Mouse (Mus musculus) hindbrain, embryonic 10.5 days (tissue): ENCODE data around the gene Fam187a. TPM values are rescaled to one million over a fixed set of nuclear protein-coding genes. Genes with fewer than 3 reads are reported as not detected.

Experiments
- DNase-seq: peaks from one replicate; pipeline ENCODE4 v3.0.0-alpha.2; 2017; ENCODE audit warnings: low spot score
- H3K27ac ChIP-seq: fragments of 300-500 bp; sonication (generic); 2 replicates; pipeline ENCODE4 v1.5.1; 2016; ENCODE audit warnings: mild to moderate bottlenecking, moderate library complexity
- H3K27me3 ChIP-seq: fragments of 300-500 bp; sonication (generic); 2 replicates; pipeline ENCODE4 v1.6.1; 2016; ENCODE audit warnings: mild to moderate bottlenecking; ENCODE audit not compliant: poor library complexity, insufficient read depth, severe bottlenecking
- H3K36me3 ChIP-seq: fragments of 300-500 bp; sonication (generic); 2 replicates; pipeline ENCODE4 v1.6.1; 2016; ENCODE audit warnings: mild to moderate bottlenecking, moderate library complexity
- H3K4me1 ChIP-seq: fragments of 300-500 bp; sonication (generic); replicated peaks from 2 replicates; pipeline ENCODE4 v1.6.1; 2016; ENCODE audit warnings: mild to moderate bottlenecking
- H3K4me3 ChIP-seq: fragments of 300-500 bp; sonication (generic); 2 replicates; pipeline ENCODE4 v1.5.1; 2016; ENCODE audit warnings: mild to moderate bottlenecking, moderate library complexity
- H3K9me3 ChIP-seq: fragments of 300-500 bp; sonication (generic); 2 replicates; pipeline ENCODE4 v1.6.1; 2016; ENCODE audit warnings: mild to moderate bottlenecking, moderate library complexity
- WGBS: fragments of 180-500 bp; shearing (Covaris S2); methylation state at CpG from one replicate; pipeline ENCODE4 v1.1.7; 2016; 5-methylcytosine and 5-hydroxymethylcytosine counted together
- polyA plus RNA-seq: library from polyadenylated mRNA; unstranded; fragments of >200 nt; fragmentation: Nextera tagmentation; extraction: Ambion mirVana; gene quantifications from 2 replicates; pipeline ENCODE4 v1.2.1, GENCODE M21; 2016

Fam187a gene
- polyA plus RNA-seq, 1 experiment from 2014 or later, result not detected

- H3K27ac ChIP-seq, result no peak within 1 kb of the TSS
- H3K4me3 ChIP-seq, result no peak within 1 kb of the TSS
- peak; percentile 82 for DNase-seq
- peaks cover 10% of the 10 kb centered on the region for H3K36me3 ChIP-seq
- H3K27me3 ChIP-seq, result peaks cover 35% of the 10 kb centered on the region
- no peaks in the 10 kb centered on the region for H3K9me3 ChIP-seq
- WGBS, result 17% methylated on average over 7 of the region's 7 CpGs
- H3K4me1 ChIP-seq, result peaks cover 25% of the 10 kb centered on the region
Measured at GRCm38 (mm10) chr11:102900763-102901162, 15.8 kb downstream of the Fam187a start, which contains the start of gene Gfap. TSS of gene Gfap (minus strand) at chr11:102900912.

DNA sequence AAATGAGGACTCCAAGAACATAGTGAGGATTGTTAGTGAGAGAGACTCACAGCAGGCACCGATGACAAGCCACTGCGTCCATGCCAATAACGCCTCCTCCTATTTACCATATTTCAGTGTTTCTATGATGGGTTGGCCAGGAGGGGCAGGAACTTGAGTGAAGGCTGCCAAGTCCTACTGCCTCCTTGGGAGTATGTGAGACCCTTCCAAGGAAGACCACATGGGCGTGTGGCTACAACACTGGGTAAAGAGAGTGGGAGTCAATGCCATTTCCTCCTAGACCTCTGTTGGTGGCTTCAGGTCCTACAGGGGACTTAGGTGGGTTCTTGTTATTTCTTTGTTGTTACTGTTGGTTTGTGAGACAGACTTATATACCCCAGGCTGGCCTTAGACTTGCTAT, 16.2 kb downstream of the Fam187a start:
- H3K4me3 ChIP-seq, result no peak overlapping the region
- 70% methylated on average over 4 of the region's 4 CpGs for WGBS
- H3K27ac ChIP-seq, result no peak overlapping the region
- peaks cover 25% of the 10 kb centered on the region for H3K4me1 ChIP-seq
- H3K27me3 ChIP-seq, result peaks cover 31% of the 10 kb centered on the region
- H3K9me3 ChIP-seq, result no peaks in the 10 kb centered on the region
- peaks cover 15% of the 10 kb centered on the region for H3K36me3 ChIP-seq
- DNase-seq, result no peak

DNA sequence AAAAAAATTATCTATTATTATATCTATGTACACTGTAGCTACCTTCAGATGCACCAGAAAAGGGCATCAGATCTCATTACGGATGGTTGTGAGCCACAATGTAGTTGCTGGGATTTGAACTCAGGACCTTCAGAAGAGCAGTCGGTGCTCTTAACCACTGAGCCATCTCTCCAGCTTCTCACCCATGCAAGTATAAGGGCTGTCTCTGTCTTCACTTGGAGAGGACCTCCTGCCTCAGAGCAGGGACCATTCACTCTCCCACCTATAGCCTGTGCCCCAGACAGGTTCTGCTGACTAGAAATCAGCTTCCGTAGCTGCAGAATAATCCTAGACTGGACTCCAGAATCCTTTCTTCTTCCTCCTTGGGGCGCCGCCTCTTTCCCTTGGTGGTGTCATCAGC, 17.1 kb downstream of the Fam187a start:
- Histone ChIP-seq H3K36me3 (peaks cover 24% of the 10 kb centered on the region), H3K27ac (0 out of 2 replicates have a peak overlapping the region, but pooled peaks have one; percentile 35), H3K4me3 (no peak overlapping the region), H3K27me3 (peaks cover 22% of the 10 kb centered on the region), H3K4me1 (peaks cover 17% of the 10 kb centered on the region), H3K9me3 (no peaks in the 10 kb centered on the region)
- DNase-seq, result no peak
- WGBS, result 85% methylated on average over 5 of the region's 5 CpGs

- Histone ChIP-seq H3K4me1 (peaks cover 7% of the 10 kb centered on the region), H3K27me3 (peaks cover 7% of the 10 kb centered on the region), H3K4me3 (no peak overlapping the region), H3K27ac (no peak overlapping the region), H3K9me3 (no peaks in the 10 kb centered on the region), H3K36me3 (peaks cover 39% of the 10 kb centered on the region)
- WGBS, result 77% methylated on average over 7 of the region's 7 CpGs
- no peak for DNase-seq
Measured at GRCm38 (mm10) chr11:102903654-102904053, 18.7 kb downstream of the Fam187a start.

DNA sequence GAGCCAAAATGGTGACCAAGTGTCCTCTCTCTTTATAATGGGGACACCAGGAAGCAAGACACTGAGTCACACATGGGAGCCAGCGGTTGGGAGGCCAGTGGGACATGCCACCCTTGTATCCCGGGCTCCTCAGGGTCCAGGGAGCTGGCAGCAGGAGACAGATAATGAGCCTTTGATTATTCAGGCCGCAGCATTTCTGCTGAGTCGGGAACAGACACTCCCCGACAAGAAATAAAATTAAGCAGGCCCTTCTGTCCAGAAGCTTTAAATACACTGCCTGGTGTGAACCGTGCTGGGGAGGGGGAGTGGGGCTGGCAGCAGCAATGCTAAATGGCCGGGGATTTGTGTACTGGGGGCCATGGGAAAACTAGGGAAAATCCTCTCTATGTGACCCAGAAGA, 26.4 kb downstream of the Fam187a start:
- 76% methylated on average over 7 of the region's 7 CpGs for WGBS
- H3K27ac ChIP-seq, result no peak overlapping the region
- no peak for DNase-seq
- H3K9me3 ChIP-seq, result no peaks in the 10 kb centered on the region
- H3K27me3 ChIP-seq, result no peaks in the 10 kb centered on the region
- H3K4me1 ChIP-seq, result no peaks in the 10 kb centered on the region
- H3K36me3 ChIP-seq, result peaks cover 99% of the 10 kb centered on the region
- no peak overlapping the region for H3K4me3 ChIP-seq

DNA sequence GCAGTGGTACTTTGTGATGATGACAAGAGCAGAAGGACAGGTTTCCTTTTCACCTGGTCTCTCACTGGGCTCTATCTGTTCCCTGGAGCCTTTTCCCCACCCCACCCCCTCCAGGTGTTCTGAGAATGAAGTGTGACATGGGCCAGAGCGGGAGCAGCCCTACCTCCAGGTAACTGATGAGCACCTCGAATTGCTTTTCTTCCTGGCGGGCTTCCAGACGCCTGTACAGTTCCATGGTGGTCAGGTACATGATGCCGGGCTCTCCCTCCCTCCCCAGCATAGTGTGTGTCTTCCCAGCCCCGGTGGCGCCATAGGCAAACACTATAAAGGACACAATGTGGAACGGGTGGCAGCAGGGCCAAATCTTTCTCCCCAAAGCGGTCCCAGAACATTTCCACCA, 30.4 kb downstream of the Fam187a start:
- 92% methylated on average over 9 of the region's 9 CpGs for WGBS
- no peak overlapping the region for H3K27ac ChIP-seq
- H3K4me1 ChIP-seq, result no peaks in the 10 kb centered on the region
- peaks cover 80% of the 10 kb centered on the region for H3K36me3 ChIP-seq
- no peaks in the 10 kb centered on the region for H3K27me3 ChIP-seq
- DNase-seq, result no peak
- no peak overlapping the region for H3K4me3 ChIP-seq
- H3K9me3 ChIP-seq, result no peaks in the 10 kb centered on the region

- Histone ChIP-seq H3K36me3 (peaks cover 81% of the 10 kb centered on the region), H3K27me3 (no peaks in the 10 kb centered on the region), H3K27ac (no peak overlapping the region), H3K9me3 (no peaks in the 10 kb centered on the region), H3K4me3 (no peak overlapping the region), H3K4me1 (peaks cover 20% of the 10 kb centered on the region)
- no peak for DNase-seq
- 94% methylated on average over 4 of the region's 4 CpGs for whole genome bisulfite sequencing
Measured at GRCm38 (mm10) chr11:102918077-102918476, 33.1 kb downstream of the Fam187a start.

DNA sequence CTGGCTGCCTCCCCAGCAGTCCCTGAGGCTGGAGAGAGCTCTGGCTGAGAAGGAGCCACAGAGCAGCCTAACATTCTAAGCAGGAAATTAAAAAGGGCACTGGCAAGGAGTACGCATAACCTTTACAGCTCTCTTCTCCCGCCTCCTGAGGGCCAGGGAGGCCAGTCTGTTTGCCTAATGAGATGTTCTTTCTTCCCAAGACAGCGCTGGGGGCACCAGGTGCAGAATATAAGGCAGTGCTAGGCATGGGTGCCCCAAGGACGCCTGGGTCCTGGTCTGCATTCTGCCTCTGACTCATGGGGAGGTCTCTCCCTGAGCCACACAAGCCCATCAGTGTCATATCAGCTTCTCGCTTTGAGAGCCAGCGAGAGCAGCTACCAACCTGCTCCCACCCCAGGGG, 36.5 kb downstream of the Fam187a start:
- Histone ChIP-seq H3K27ac (no peak overlapping the region), H3K4me3 (no peak overlapping the region; the same call in 1 of the 2 replicates), H3K36me3 (peaks cover 48% of the 10 kb centered on the region), H3K27me3 (no peaks in the 10 kb centered on the region), H3K4me1 (peaks cover 45% of the 10 kb centered on the region), H3K9me3 (no peaks in the 10 kb centered on the region)
- 87% methylated on average over 6 of the region's 6 CpGs for WGBS
- DNase-seq, result no peak

DNA sequence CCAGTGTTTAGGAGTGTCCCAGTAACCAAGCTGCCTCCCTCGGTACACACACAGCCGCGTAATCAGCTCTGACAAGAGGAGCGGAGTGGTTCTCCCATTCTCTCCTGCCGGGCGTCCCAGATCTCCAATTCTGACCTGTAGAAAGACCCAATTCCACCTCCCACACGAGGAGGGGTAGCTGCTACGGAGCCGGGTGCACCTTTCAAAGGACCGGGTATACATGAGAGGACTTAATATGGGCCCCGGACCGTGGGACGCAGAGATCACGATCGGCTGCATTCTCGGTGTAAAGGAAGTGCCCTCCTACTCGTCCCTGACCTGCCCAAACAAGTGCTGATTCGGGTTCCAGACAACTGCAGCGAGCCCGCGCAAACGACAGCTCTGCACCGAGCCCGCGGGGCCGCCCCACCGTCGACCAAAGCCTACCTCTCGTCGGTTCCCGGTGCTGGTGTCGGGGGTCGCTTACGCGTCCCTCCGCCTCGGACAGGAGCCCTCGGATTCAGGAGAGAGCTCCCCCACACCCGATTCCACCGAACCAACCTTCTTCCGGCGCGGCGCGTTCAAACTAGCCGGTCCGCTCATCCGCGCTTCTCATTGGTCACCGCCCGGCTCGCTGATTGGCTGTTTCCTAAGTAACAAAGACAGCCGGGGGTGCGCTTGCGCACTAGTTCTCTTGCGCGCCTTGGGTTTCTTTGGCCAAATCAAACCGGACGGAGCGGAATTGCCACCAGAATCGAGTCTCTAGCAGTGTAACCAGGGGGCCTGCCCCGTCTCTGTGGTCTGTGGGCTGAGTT, 39.8 kb downstream of the Fam187a start, which contains the start of gene Kif18b:
TSS of gene Kif18b (minus strand) at position 568 of the 794 bp plus-strand sequence.
- peak within 1 kb of the TSS; percentile 83 for H3K4me3 ChIP-seq
- H3K4me1 ChIP-seq, result peaks cover 45% of the 10 kb centered on the region
- H3K9me3 ChIP-seq, result no peaks in the 10 kb centered on the region
- peak within 1 kb of the TSS; percentile 95 for H3K27ac ChIP-seq
- peak; percentile 98 for DNase-seq
- under 1% methylated on average over 62 of the region's 62 CpGs for WGBS
- H3K36me3 ChIP-seq, result peaks cover 34% of the 10 kb centered on the region
- no peaks in the 10 kb centered on the region for H3K27me3 ChIP-seq

DNA sequence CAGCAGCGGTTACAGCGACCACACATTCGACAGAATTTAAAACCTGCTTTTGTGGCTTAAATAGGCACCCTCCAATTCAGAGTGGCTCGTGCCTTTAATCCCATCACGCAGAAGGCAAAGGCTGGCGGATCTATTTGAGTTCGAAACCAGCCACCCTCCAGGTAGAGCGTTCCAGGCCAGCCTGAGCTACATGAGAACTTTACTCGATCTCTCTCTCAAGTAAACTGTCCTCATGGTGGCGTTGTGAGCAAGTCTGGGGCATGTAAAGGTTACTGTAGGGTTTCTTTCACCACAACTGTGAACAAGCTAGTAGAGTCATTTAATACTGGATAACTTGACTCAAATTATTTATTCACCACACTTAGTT, 40.4 kb downstream of the Fam187a start:
- H3K9me3 ChIP-seq, result no peaks in the 10 kb centered on the region
- H3K27ac ChIP-seq, result peak overlapping the region; percentile 95
- 3% methylated on average over 10 of the region's 10 CpGs for WGBS
- peaks cover 45% of the 10 kb centered on the region for H3K4me1 ChIP-seq
- peak overlapping the region; percentile 83 for H3K4me3 ChIP-seq
- H3K27me3 ChIP-seq, result no peaks in the 10 kb centered on the region
- DNase-seq, result no peak
- peaks cover 28% of the 10 kb centered on the region for H3K36me3 ChIP-seq

DNA sequence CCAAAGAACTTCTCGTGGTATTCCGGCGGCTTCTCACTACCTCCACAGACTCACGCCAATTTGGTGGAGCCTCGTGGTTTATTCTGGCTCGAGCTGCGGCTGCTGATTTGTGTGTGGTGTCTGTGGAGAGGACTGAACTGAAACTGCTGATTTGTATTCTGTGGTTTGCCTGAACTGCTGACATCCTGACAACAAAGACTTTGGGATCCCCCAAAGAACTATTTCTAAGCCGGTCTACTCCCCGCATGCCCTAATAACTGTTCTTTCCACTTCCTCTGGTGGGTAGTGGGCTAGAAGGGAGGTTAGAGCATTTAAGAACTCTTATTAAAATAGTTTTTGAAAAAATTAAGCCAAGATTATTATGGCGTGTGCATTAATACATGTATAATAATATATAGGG, 45.7 kb downstream of the Fam187a start:
- Histone ChIP-seq H3K36me3 (no peaks in the 10 kb centered on the region), H3K27me3 (peaks cover 5% of the 10 kb centered on the region; the same call in 1 of the 2 replicates), H3K4me3 (no peak overlapping the region), H3K9me3 (no peaks in the 10 kb centered on the region), H3K4me1 (peaks cover 2% of the 10 kb centered on the region; the same call in 1 of the 2 replicates), H3K27ac (no peak overlapping the region)
- WGBS, result 92% methylated on average over 10 of the region's 10 CpGs
- DNase-seq, result no peak

- Histone ChIP-seq H3K27ac (peak overlapping the region; percentile 1), H3K4me1 (peaks cover 36% of the 10 kb centered on the region), H3K36me3 (no peaks in the 10 kb centered on the region), H3K27me3 (peaks cover 36% of the 10 kb centered on the region), H3K9me3 (no peaks in the 10 kb centered on the region), H3K4me3 (no peak overlapping the region)
- WGBS, result 43% methylated on average over 4 of the region's 4 CpGs
- DNase-seq, result peak; percentile 23
Measured at GRCm38 (mm10) chr11:102936272-102936671, 51.3 kb downstream of the Fam187a start.
